Mouse (Mus musculus) limb, embryonic 13.5 days (tissue): ENCODE data around the gene Ogfod2. TPM values are rescaled to one million over a fixed set of nuclear protein-coding genes. Genes with fewer than 3 reads are reported as not detected.

Source experiments
- ATAC-seq: fragments of 200-750 bp; cut with Nextera tagmentation; 2 replicates; pipeline ENCODE4 v1.8.0; 2017; ENCODE audit warnings: low read depth, moderate number of reproducible peaks, moderate TSS enrichment; ENCODE audit not compliant: low FRiP score
- H3K27ac ChIP-seq: fragments of 300-500 bp; sonication (generic); 2 replicates; pipeline ENCODE4 v1.5.1; 2015; ENCODE audit warnings: inconsistent platforms, mild to moderate bottlenecking, moderate library complexity
- H3K27me3 ChIP-seq: fragments of 300-500 bp; sonication (generic); 2 replicates; pipeline ENCODE4 v1.6.1; 2015; ENCODE audit warnings: mild to moderate bottlenecking, inconsistent platforms
- H3K36me3 ChIP-seq: fragments of 300-500 bp; sonication (generic); 2 replicates; pipeline ENCODE4 v1.6.1; 2015; ENCODE audit warnings: inconsistent platforms, mild to moderate bottlenecking, moderate library complexity
- H3K4me1 ChIP-seq: fragments of 300-500 bp; sonication (generic); 2 replicates; pipeline ENCODE4 v1.6.1; 2015; ENCODE audit warnings: inconsistent platforms
- H3K4me2 ChIP-seq: fragments of 300-500 bp; sonication (generic); replicated peaks from 2 replicates; pipeline ENCODE4 v1.6.1; 2015; ENCODE audit warnings: inconsistent platforms, mild to moderate bottlenecking, moderate library complexity
- H3K4me3 ChIP-seq: fragments of 300-500 bp; sonication (generic); 2 replicates; pipeline ENCODE4 v1.5.1; 2015; ENCODE audit warnings: moderate library complexity, mild to moderate bottlenecking, inconsistent platforms
- H3K9ac ChIP-seq: fragments of 300-500 bp; sonication (generic); 2 replicates; pipeline ENCODE4 v1.6.1; 2015; ENCODE audit warnings: mild to moderate bottlenecking, inconsistent platforms
- H3K9me3 ChIP-seq: fragments of 300-500 bp; sonication (generic); 2 replicates; pipeline ENCODE4 v1.6.1; 2016; ENCODE audit warnings: inconsistent platforms
- WGBS: fragments of 180-500 bp; shearing (Covaris S2); methylation state at CpG from one replicate; pipeline ENCODE4 v1.1.7; 2015; 5-methylcytosine and 5-hydroxymethylcytosine counted together
- polyA plus RNA-seq: library from polyadenylated mRNA; unstranded; fragments of >200 nt; fragmentation: Nextera tagmentation; extraction: Ambion mirVana; gene quantifications from 2 replicates; pipeline ENCODE4 v1.2.1, GENCODE M21; 2015

Gene Ogfod2
- polyA plus RNA-seq, 1 experiment from 2014 or later = 21.4 TPM

- peak within 1 kb of the TSS; percentile 91 for H3K4me3 ChIP-seq
- H3K4me2 ChIP-seq = peak within 1 kb of the TSS; percentile 98
- under 1% methylated on average over 64 of the region's 64 CpGs for WGBS
- H3K27ac ChIP-seq = peak within 1 kb of the TSS; percentile 81; the same call in 1 of the 2 replicates
- H3K9me3 ChIP-seq = no peaks in the 10 kb centered on the region
- no peak for ATAC-seq
- no peaks in the 10 kb centered on the region for H3K27me3 ChIP-seq
- peaks cover 47% of the 10 kb centered on the region for H3K36me3 ChIP-seq
- peak within 1 kb of the TSS; percentile 94 for H3K9ac ChIP-seq
- H3K4me1 ChIP-seq = peaks cover 31% of the 10 kb centered on the region
Observed at GRCm38 (mm10) chr5:124115990-124116845, 4.1 kb downstream of the Ogfod2 start, which contains the start of gene Arl6ip4. Arl6ip4 (plus strand) TSS chr5:124116089.

GRCm38 (mm10) chr5:124119204-124119603, 7.1 kb downstream of the Ogfod2 start:
- Histone ChIP-seq H3K36me3 (peaks cover 75% of the 10 kb centered on the region), H3K4me3 (no peak overlapping the region), H3K4me1 (peaks cover 19% of the 10 kb centered on the region), H3K4me2 (no peak overlapping the region), H3K27me3 (no peaks in the 10 kb centered on the region), H3K9me3 (no peaks in the 10 kb centered on the region), H3K27ac (no peak overlapping the region), H3K9ac (no peak overlapping the region)
- no peak for ATAC-seq
- WGBS = 77% methylated on average over 5 of the region's 5 CpGs

GRCm38 (mm10) chr5:124122357-124122756, 10.3 kb downstream of the Ogfod2 start:
- no peak for ATAC-seq
- no peak overlapping the region for H3K4me3 ChIP-seq
- H3K4me1 ChIP-seq = peaks cover 9% of the 10 kb centered on the region
- H3K27me3 ChIP-seq = no peaks in the 10 kb centered on the region
- H3K27ac ChIP-seq = no peak overlapping the region
- H3K36me3 ChIP-seq = peaks cover 95% of the 10 kb centered on the region
- no peak overlapping the region for H3K9ac ChIP-seq
- no peaks in the 10 kb centered on the region for H3K9me3 ChIP-seq
- no peak overlapping the region for H3K4me2 ChIP-seq
- WGBS = 88% methylated on average over 18 of the region's 18 CpGs

GRCm38 (mm10) chr5:124125093-124125492, 13.0 kb downstream of the Ogfod2 start:
- ATAC-seq = no peak
- Histone ChIP-seq H3K4me1 (no peaks in the 10 kb centered on the region), H3K27ac (no peak overlapping the region), H3K9ac (no peak overlapping the region), H3K36me3 (peaks cover 94% of the 10 kb centered on the region), H3K27me3 (no peaks in the 10 kb centered on the region), H3K4me2 (no peak overlapping the region), H3K9me3 (no peaks in the 10 kb centered on the region), H3K4me3 (no peak overlapping the region)
- 89% methylated on average over 11 of the region's 11 CpGs for WGBS

GRCm38 (mm10) chr5:124134261-124134660, 22.2 kb downstream of the Ogfod2 start:
- Histone ChIP-seq H3K27me3 (no peaks in the 10 kb centered on the region), H3K36me3 (peaks cover 45% of the 10 kb centered on the region), H3K27ac (no peak overlapping the region), H3K4me2 (no peak overlapping the region), H3K9ac (no peak overlapping the region), H3K9me3 (no peaks in the 10 kb centered on the region), H3K4me3 (no peak overlapping the region), H3K4me1 (no peaks in the 10 kb centered on the region)
- WGBS = 92% methylated on average over 5 of the region's 5 CpGs
- ATAC-seq = no peak

- Histone ChIP-seq H3K27ac (no peak overlapping the region), H3K4me1 (no peaks in the 10 kb centered on the region), H3K9me3 (no peaks in the 10 kb centered on the region), H3K27me3 (no peaks in the 10 kb centered on the region), H3K36me3 (peaks cover 31% of the 10 kb centered on the region), H3K4me2 (no peak overlapping the region), H3K4me3 (no peak overlapping the region), H3K9ac (no peak overlapping the region)
- 76% methylated on average over 7 of the region's 7 CpGs for WGBS
- ATAC-seq = no peak
Observed at GRCm38 (mm10) chr5:124138066-124138465, 26.0 kb downstream of the Ogfod2 start.

- no peak for ATAC-seq
- no peaks in the 10 kb centered on the region for H3K4me1 ChIP-seq
Observed at GRCm38 (mm10) chr5:124149028-124149427, 36.9 kb downstream of the Ogfod2 start.

GRCm38 (mm10) chr5:124150895-124151294, 38.8 kb downstream of the Ogfod2 start:
- H3K9ac ChIP-seq = no peak overlapping the region
- 77% methylated on average over 7 of the region's 7 CpGs for WGBS
- no peak overlapping the region for H3K4me3 ChIP-seq
- no peaks in the 10 kb centered on the region for H3K27me3 ChIP-seq
- H3K27ac ChIP-seq = no peak overlapping the region
- H3K4me2 ChIP-seq = no peak overlapping the region
- peaks cover 9% of the 10 kb centered on the region; the same call in 1 of the 2 replicates for H3K36me3 ChIP-seq
- no peaks in the 10 kb centered on the region for H3K9me3 ChIP-seq
- no peaks in the 10 kb centered on the region for H3K4me1 ChIP-seq
- ATAC-seq = no peak

More at GRCm38 (mm10) chr5:124149028-124149427, 36.9 kb downstream of the Ogfod2 start:
- H3K27me3 ChIP-seq = no peaks in the 10 kb centered on the region
- no peaks in the 10 kb centered on the region for H3K9me3 ChIP-seq
- no peak overlapping the region for H3K4me2 ChIP-seq
- H3K27ac ChIP-seq = no peak overlapping the region
- peaks cover 9% of the 10 kb centered on the region; the same call in 1 of the 2 replicates for H3K36me3 ChIP-seq
- H3K9ac ChIP-seq = no peak overlapping the region
- 66% methylated on average over 5 of the region's 5 CpGs for WGBS
- no peak overlapping the region for H3K4me3 ChIP-seq

- Histone ChIP-seq H3K4me3 (no peak overlapping the region), H3K9me3 (no peaks in the 10 kb centered on the region), H3K4me2 (no peak overlapping the region), H3K9ac (no peak overlapping the region), H3K4me1 (no peaks in the 10 kb centered on the region), H3K27me3 (no peaks in the 10 kb centered on the region), H3K27ac (no peak overlapping the region), H3K36me3 (peaks cover 9% of the 10 kb centered on the region; the same call in 1 of the 2 replicates)
- ATAC-seq = no peak
- WGBS = 87% methylated on average over 4 of the region's 4 CpGs
Observed at GRCm38 (mm10) chr5:124152734-124153133, 40.6 kb downstream of the Ogfod2 start.

- peaks cover 9% of the 10 kb centered on the region; the same call in 1 of the 2 replicates for H3K36me3 ChIP-seq
- H3K27ac ChIP-seq = no peak overlapping the region
- H3K27me3 ChIP-seq = no peaks in the 10 kb centered on the region
- H3K4me3 ChIP-seq = no peak overlapping the region
- WGBS = 78% methylated on average over 5 of the region's 5 CpGs
- peaks cover 10% of the 10 kb centered on the region for H3K4me1 ChIP-seq
- no peak for ATAC-seq
- H3K4me2 ChIP-seq = no peak overlapping the region
- H3K9ac ChIP-seq = no peak overlapping the region
- no peaks in the 10 kb centered on the region for H3K9me3 ChIP-seq
Observed at GRCm38 (mm10) chr5:124155943-124156342, 43.8 kb downstream of the Ogfod2 start.

- H3K4me3 ChIP-seq = no peak overlapping the region
- no peak overlapping the region for H3K27ac ChIP-seq
- no peaks in the 10 kb centered on the region for H3K27me3 ChIP-seq
- WGBS = 49% methylated on average over 4 of the region's 4 CpGs
- no peaks in the 10 kb centered on the region for H3K36me3 ChIP-seq
- ATAC-seq = no peak
- H3K4me1 ChIP-seq = peaks cover 25% of the 10 kb centered on the region
- H3K4me2 ChIP-seq = no peak overlapping the region
- H3K9ac ChIP-seq = no peak overlapping the region
- H3K9me3 ChIP-seq = no peaks in the 10 kb centered on the region
Observed at GRCm38 (mm10) chr5:124158305-124158704, 46.2 kb downstream of the Ogfod2 start.

- Histone ChIP-seq H3K27me3 (no peaks in the 10 kb centered on the region), H3K4me2 (no peak overlapping the region), H3K9me3 (no peaks in the 10 kb centered on the region), H3K36me3 (no peaks in the 10 kb centered on the region), H3K4me1 (peaks cover 36% of the 10 kb centered on the region), H3K9ac (peak overlapping the region; percentile 48; the same call in 1 of the 2 replicates), H3K27ac (no peak overlapping the region), H3K4me3 (no peak overlapping the region)
- no peak for ATAC-seq
- 18% methylated on average over 7 of the region's 7 CpGs for WGBS
Observed at GRCm38 (mm10) chr5:124159453-124159852, 47.4 kb downstream of the Ogfod2 start.
